Mouse (Mus musculus) frontal cortex, adult 2 months (tissue): ENCODE measurements around the gene Mocs2. TPM values are rescaled to one million over a fixed set of nuclear protein-coding genes. Genes with fewer than 3 reads are reported as not detected.

Experiments used
- DNase-seq, 2 experiments: peaks; one replicate each; pipeline ENCODE4 v3.0.0; 2022; ENCODE audit warnings: low spot score in 1 of 2; ENCODE audit errors: extremely low spot score in 1 of 2
- polyA plus RNA-seq: library from polyadenylated mRNA; depleted of rRNA; stranded (reverse); fragments of >200 nt; gene quantifications from 2 replicates; pipeline ENCODE4 v1.2.3, GENCODE M21; 2012; rRNA removed

Gene Mocs2
- polyA plus RNA-seq: 81.2 and 83.3 TPM in 2 replicates

- peak; percentile 69 to 94 for DNase-seq
Measured at GRCm38 (mm10) chr13:114817751-114818360, at the start of gene Mocs2. Mocs2 (plus strand) TSS chr13:114818236.

GRCm38 (mm10) chr13:114791511-114791910, 26.5 kb upstream of the Mocs2 start:
- DNase-seq: peak in 1 of 2 experiments; percentile 59

- DNase-seq: peak; percentile 35 to 87
Measured at GRCm38 (mm10) chr13:114793250-114794030, 24.6 kb upstream of the Mocs2 start.

GRCm38 (mm10) chr13:114801857-114802256, 16.2 kb upstream of the Mocs2 start:
- DNase-seq: no peak

- no peak for DNase-seq
Measured at GRCm38 (mm10) chr13:114802971-114803370, 15.1 kb upstream of the Mocs2 start.

- DNase-seq: no peak
Measured at GRCm38 (mm10) chr13:114809624-114810210, 8.3 kb upstream of the Mocs2 start.

GRCm38 (mm10) chr13:114818513-114818912, 477 bp downstream of the Mocs2 start:
- DNase-seq: peak in 1 of 2 experiments; percentile 15

- no peak for DNase-seq
Measured at GRCm38 (mm10) chr13:114822871-114823270, 4.8 kb downstream of the Mocs2 start.

GRCm38 (mm10) chr13:114825377-114825855, 7.4 kb downstream of the Mocs2 start:
- no peak for DNase-seq

- DNase-seq: peak in 1 of 2 experiments; percentile 49
Measured at GRCm38 (mm10) chr13:114831367-114831833, 13.4 kb downstream of the Mocs2 start.

- no peak for DNase-seq
Measured at GRCm38 (mm10) chr13:114832761-114833160, 14.7 kb downstream of the Mocs2 start.

- DNase-seq: no peak
Measured at GRCm38 (mm10) chr13:114833351-114833750, 15.3 kb downstream of the Mocs2 start.

GRCm38 (mm10) chr13:114834580-114834979, 16.5 kb downstream of the Mocs2 start:
- DNase-seq: no peak

GRCm38 (mm10) chr13:114837061-114837460, 19.0 kb downstream of the Mocs2 start:
- DNase-seq: no peak

GRCm38 (mm10) chr13:114838535-114838990, 20.5 kb downstream of the Mocs2 start:
- peak; percentile 41 to 67 for DNase-seq

GRCm38 (mm10) chr13:114839098-114839497, 21.1 kb downstream of the Mocs2 start:
- no peak for DNase-seq

- DNase-seq: no peak
Measured at GRCm38 (mm10) chr13:114840545-114840944, 22.5 kb downstream of the Mocs2 start.

GRCm38 (mm10) chr13:114843318-114843717, 25.3 kb downstream of the Mocs2 start:
- DNase-seq: no peak

- no peak for DNase-seq
Measured at GRCm38 (mm10) chr13:114845804-114846203, 27.8 kb downstream of the Mocs2 start.

- no peak for DNase-seq
Measured at GRCm38 (mm10) chr13:114848945-114849344, 30.9 kb downstream of the Mocs2 start.
